Mouse (Mus musculus) hindbrain, embryonic 13.5 days (tissue): ENCODE data around the gene Pou2f2. TPM values are rescaled to one million over a fixed set of nuclear protein-coding genes. Genes with fewer than 3 reads are reported as not detected.

Experiments used
- ATAC-seq: fragments of 200-750 bp; cut with Nextera tagmentation; 2 replicates; pipeline ENCODE4 v1.8.0; 2017; ENCODE audit warnings: moderate TSS enrichment; ENCODE audit not compliant: low FRiP score
- H3K27ac ChIP-seq: fragments of 300-500 bp; sonication (generic); 2 replicates; pipeline ENCODE4 v1.5.1; 2015; ENCODE audit warnings: inconsistent platforms, mild to moderate bottlenecking, moderate library complexity
- H3K27me3 ChIP-seq: fragments of 300-500 bp; sonication (generic); 2 replicates; pipeline ENCODE4 v1.6.1; 2015; ENCODE audit warnings: mild to moderate bottlenecking, inconsistent platforms
- H3K36me3 ChIP-seq: fragments of 300-500 bp; sonication (generic); 2 replicates; pipeline ENCODE4 v1.6.1; 2015; ENCODE audit warnings: mild to moderate bottlenecking, inconsistent platforms
- H3K4me1 ChIP-seq: fragments of 300-500 bp; sonication (generic); replicated peaks from 2 replicates; pipeline ENCODE4 v1.6.1; 2015; ENCODE audit warnings: inconsistent platforms
- H3K4me2 ChIP-seq: fragments of 300-500 bp; sonication (generic); 2 replicates; pipeline ENCODE4 v1.6.1; 2015; ENCODE audit warnings: inconsistent platforms, mild to moderate bottlenecking, moderate library complexity
- H3K4me3 ChIP-seq: fragments of 300-500 bp; sonication (generic); 2 replicates; pipeline ENCODE4 v1.5.1; 2015; ENCODE audit warnings: mild to moderate bottlenecking, inconsistent platforms
- H3K9ac ChIP-seq: fragments of 300-500 bp; sonication (generic); 2 replicates; pipeline ENCODE4 v1.6.1; 2015; ENCODE audit warnings: mild to moderate bottlenecking, inconsistent platforms
- H3K9me3 ChIP-seq: fragments of 300-500 bp; sonication (generic); 2 replicates; pipeline ENCODE4 v1.6.1; 2016; ENCODE audit warnings: inconsistent platforms
- WGBS: fragments of 180-500 bp; shearing (Covaris S2); methylation state at CpG from one replicate; pipeline ENCODE4 v1.1.7; 2015; 5-methylcytosine and 5-hydroxymethylcytosine counted together
- polyA plus RNA-seq: library from polyadenylated mRNA; unstranded; fragments of >200 nt; fragmentation: Nextera tagmentation; extraction: Ambion mirVana; gene quantifications from 2 replicates; pipeline ENCODE4 v1.2.1, GENCODE M21; 2015

Gene Pou2f2
- polyA plus RNA-seq, 1 experiment from 2014 or later: 33.2 TPM

GRCm38 (mm10) chr7:25132318-25132960 lies 47.1 kb downstream of the Pou2f2 start:
- Histone ChIP-seq H3K9me3 (no peaks in the 10 kb centered on the region), H3K4me1 (peaks cover 36% of the 10 kb centered on the region), H3K27me3 (peaks cover 23% of the 10 kb centered on the region), H3K9ac (peak overlapping the region; percentile 61), H3K4me2 (peak overlapping the region; percentile 59; the same call in 1 of the 2 replicates), H3K4me3 (no peak overlapping the region), H3K27ac (no peak overlapping the region), H3K36me3 (peaks cover 4% of the 10 kb centered on the region; the same call in 1 of the 2 replicates)
- 11% methylated on average over 24 of the region's 25 CpGs for WGBS
- no peak for ATAC-seq

GRCm38 (mm10) chr7:25131247-25131646 lies 48.3 kb downstream of the Pou2f2 start:
- peaks cover 23% of the 10 kb centered on the region for H3K27me3 ChIP-seq
- H3K4me3 ChIP-seq: no peak overlapping the region
- H3K9ac ChIP-seq: no peak overlapping the region
- no peak for ATAC-seq
- peaks cover 4% of the 10 kb centered on the region; the same call in 1 of the 2 replicates for H3K36me3 ChIP-seq
- H3K27ac ChIP-seq: no peak overlapping the region
- no peak overlapping the region for H3K4me2 ChIP-seq
- no peaks in the 10 kb centered on the region for H3K9me3 ChIP-seq
- WGBS: 90% methylated on average over 11 of the region's 11 CpGs
- H3K4me1 ChIP-seq: peaks cover 36% of the 10 kb centered on the region

GRCm38 (mm10) chr7:25130565-25130964 lies 49.0 kb downstream of the Pou2f2 start:
- no peak overlapping the region for H3K27ac ChIP-seq
- no peak overlapping the region for H3K4me3 ChIP-seq
- H3K4me1 ChIP-seq: peaks cover 36% of the 10 kb centered on the region
- no peaks in the 10 kb centered on the region for H3K9me3 ChIP-seq
- H3K4me2 ChIP-seq: no peak overlapping the region
- 76% methylated on average over 11 of the region's 11 CpGs for WGBS
- peaks cover 1% of the 10 kb centered on the region; the same call in 1 of the 2 replicates for H3K36me3 ChIP-seq
- no peak for ATAC-seq
- H3K27me3 ChIP-seq: peaks cover 23% of the 10 kb centered on the region
- no peak overlapping the region for H3K9ac ChIP-seq

GRCm38 (mm10) chr7:25129390-25129979 lies 50.0 kb downstream of the Pou2f2 start:
- Histone ChIP-seq H3K9me3 (no peaks in the 10 kb centered on the region), H3K27ac (no peak overlapping the region), H3K27me3 (peaks cover 23% of the 10 kb centered on the region), H3K9ac (no peak overlapping the region), H3K4me3 (no peak overlapping the region), H3K36me3 (no peaks in the 10 kb centered on the region), H3K4me1 (peaks cover 28% of the 10 kb centered on the region), H3K4me2 (no peak overlapping the region)
- ATAC-seq: no peak
- 70% methylated on average over 13 of the region's 13 CpGs for WGBS

GRCm38 (mm10) chr7:25127971-25128370 lies 51.6 kb downstream of the Pou2f2 start:
- Histone ChIP-seq H3K27ac (no peak overlapping the region), H3K9me3 (no peaks in the 10 kb centered on the region), H3K4me2 (no peak overlapping the region), H3K36me3 (no peaks in the 10 kb centered on the region), H3K4me1 (peaks cover 12% of the 10 kb centered on the region), H3K27me3 (peaks cover 18% of the 10 kb centered on the region), H3K4me3 (no peak overlapping the region), H3K9ac (no peak overlapping the region)
- WGBS: 72% methylated on average over 9 of the region's 9 CpGs
- ATAC-seq: no peak

GRCm38 (mm10) chr7:25125716-25126281 lies 53.7 kb downstream of the Pou2f2 start:
- no peak overlapping the region for H3K27ac ChIP-seq
- H3K27me3 ChIP-seq: no peaks in the 10 kb centered on the region
- H3K9me3 ChIP-seq: no peaks in the 10 kb centered on the region
- no peak for ATAC-seq
- H3K9ac ChIP-seq: no peak overlapping the region
- H3K4me1 ChIP-seq: no peaks in the 10 kb centered on the region
- no peaks in the 10 kb centered on the region for H3K36me3 ChIP-seq
- WGBS: 84% methylated on average over 10 of the region's 10 CpGs
- H3K4me3 ChIP-seq: no peak overlapping the region
- H3K4me2 ChIP-seq: no peak overlapping the region

- Histone ChIP-seq H3K9ac (no peak overlapping the region), H3K4me1 (no peaks in the 10 kb centered on the region), H3K4me3 (no peak overlapping the region), H3K9me3 (no peaks in the 10 kb centered on the region), H3K4me2 (no peak overlapping the region), H3K36me3 (no peaks in the 10 kb centered on the region), H3K27me3 (no peaks in the 10 kb centered on the region), H3K27ac (no peak overlapping the region)
- ATAC-seq: no peak
- WGBS: 68% methylated on average over 13 of the region's 13 CpGs
These were observed 58.2 kb downstream of the Pou2f2 start for GRCm38 (mm10) chr7:25121240-25121786.

- no peak overlapping the region for H3K4me3 ChIP-seq
- H3K27me3 ChIP-seq: no peaks in the 10 kb centered on the region
- 79% methylated on average over 21 of the region's 25 CpGs for WGBS
- no peak overlapping the region for H3K4me2 ChIP-seq
- no peak overlapping the region for H3K9ac ChIP-seq
- no peak for ATAC-seq
- H3K4me1 ChIP-seq: no peaks in the 10 kb centered on the region
- H3K36me3 ChIP-seq: peaks cover 4% of the 10 kb centered on the region
- no peaks in the 10 kb centered on the region for H3K9me3 ChIP-seq
- H3K27ac ChIP-seq: no peak overlapping the region
These were observed 59.3 kb downstream of the Pou2f2 start for GRCm38 (mm10) chr7:25120061-25120834.

- ATAC-seq: no peak
- Histone ChIP-seq H3K36me3 (peaks cover 37% of the 10 kb centered on the region), H3K27me3 (no peaks in the 10 kb centered on the region), H3K4me3 (no peak overlapping the region), H3K4me1 (no peaks in the 10 kb centered on the region), H3K9ac (no peak overlapping the region), H3K27ac (no peak overlapping the region), H3K9me3 (no peaks in the 10 kb centered on the region), H3K4me2 (no peak overlapping the region)
- WGBS: 88% methylated on average over 16 of the region's 16 CpGs
These were observed 66.4 kb downstream of the Pou2f2 start for GRCm38 (mm10) chr7:25112956-25113603.

GRCm38 (mm10) chr7:25112178-25112955 lies 67.2 kb downstream of the Pou2f2 start:
- Histone ChIP-seq H3K27me3 (no peaks in the 10 kb centered on the region), H3K4me2 (no peak overlapping the region), H3K27ac (no peak overlapping the region), H3K4me3 (no peak overlapping the region), H3K9ac (no peak overlapping the region), H3K9me3 (no peaks in the 10 kb centered on the region), H3K36me3 (peaks cover 37% of the 10 kb centered on the region), H3K4me1 (peaks cover 6% of the 10 kb centered on the region)
- ATAC-seq: no peak
- 86% methylated on average over 17 of the region's 17 CpGs for WGBS

- H3K4me3 ChIP-seq: no peak overlapping the region
- peaks cover 18% of the 10 kb centered on the region for H3K4me1 ChIP-seq
- H3K4me2 ChIP-seq: no peak overlapping the region
- no peak overlapping the region for H3K9ac ChIP-seq
- WGBS: 92% methylated on average over 9 of the region's 9 CpGs
- ATAC-seq: no peak
- H3K36me3 ChIP-seq: peaks cover 34% of the 10 kb centered on the region
- no peaks in the 10 kb centered on the region for H3K9me3 ChIP-seq
- no peaks in the 10 kb centered on the region for H3K27me3 ChIP-seq
- H3K27ac ChIP-seq: no peak overlapping the region
These were observed 69.2 kb downstream of the Pou2f2 start for GRCm38 (mm10) chr7:25110336-25110735.
